Mouse (Mus musculus): ENCODE results near the gene Dhx30.

GRCm38 (mm10) chr9:110130896-110131524 is 13.4 kb upstream of the Dhx30 start:
- no peak for TF ChIP-seq POLR2A (IDR thresholded peaks at IDR 0.05; ENCODE audit: control insufficient read depth, extremely low read depth, insufficient read depth, low read length, poor library complexity)
- no peak for TF ChIP-seq CTCF (IDR thresholded peaks at IDR 0.05; ENCODE audit: borderline replicate concordance, control insufficient read depth, extremely low read depth, insufficient read depth, low read length, poor library complexity)

All from thymus, adult 2 months (tissue).